In the genomic region with DNA sequence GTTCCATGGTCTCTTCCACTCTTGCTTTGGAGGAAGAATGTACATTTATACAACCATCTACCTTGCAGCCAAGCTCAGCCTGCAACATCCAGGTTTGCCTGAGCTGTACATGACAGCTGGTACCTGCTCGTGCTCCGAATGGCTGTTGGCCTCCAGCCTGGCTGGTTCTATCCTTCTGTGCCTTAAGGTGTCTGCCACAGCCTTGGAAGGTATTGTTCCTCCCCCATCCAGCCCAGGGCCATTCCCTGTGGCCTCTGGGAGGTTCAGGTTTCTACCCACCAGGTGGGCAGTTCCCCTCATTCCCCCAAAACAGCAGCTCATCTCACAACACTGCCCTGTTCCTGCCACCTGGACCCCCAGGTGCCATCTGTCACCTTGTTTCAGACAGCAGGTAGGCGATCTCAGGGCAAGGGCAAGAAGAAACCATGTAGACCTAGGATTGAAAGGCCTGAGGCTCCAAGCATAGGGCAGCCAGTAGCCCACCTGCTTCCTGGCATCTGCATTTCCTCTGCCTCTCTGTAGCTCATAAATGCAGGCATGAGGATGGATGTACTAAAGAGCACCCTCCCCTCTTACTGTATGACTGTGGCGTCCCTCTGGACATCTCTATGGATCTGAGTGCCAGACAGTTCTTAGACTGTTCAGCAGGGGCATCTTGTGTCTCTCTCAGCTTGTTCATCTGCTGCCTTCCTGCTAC, we compare ENCODE assay signal across 13 mouse cellular contexts.
A peak's percentile ranks its signal among the peaks of the same experiment; 100 is the strongest.
DNase-seq lines count a peak whose midpoint lies in the region; ATAC-seq lines count a peak whose summit lies in the region.
"Had no signal": no experiment of that assay in that cellular context is flagged by ENCODE, and none has a peak within 500 bp of the region (broad histone marks: within the 10 kb centered on the region; RNA-seq: fewer than 3 reads in every experiment).

No protein-coding gene starts in this region.

- H3K27ac ChIP-seq in limb, embryonic 13.5 days = no peak overlapping the region; the same call in 1 of the 2 replicates
- H3K27ac ChIP-seq in limb, embryonic 10.5 days = no peak overlapping the region
- peak overlapping the region; percentile 20 for H3K27ac ChIP-seq in forebrain, embryonic 16.5 days (ENCODE audit: low read length)
- peak overlapping the region; percentile 70 for H3K27ac ChIP-seq in midbrain, embryonic 16.5 days (ENCODE audit: low read length)

- peaks cover 67% of the 10 kb centered on the region for H3K4me1 ChIP-seq in limb, embryonic 13.5 days
- H3K4me1 ChIP-seq in limb, embryonic 10.5 days = peaks cover 50% of the 10 kb centered on the region
- peaks cover 44% of the 10 kb centered on the region for H3K4me1 ChIP-seq in forebrain, embryonic 16.5 days (replicated peaks; ENCODE audit: control insufficient read depth, insufficient read depth, low read length)
- H3K4me1 ChIP-seq in midbrain, embryonic 16.5 days (ENCODE audit: control insufficient read depth, insufficient read depth, low read length) = peaks cover 72% of the 10 kb centered on the region

- H3K36me3 ChIP-seq in limb, embryonic 13.5 days = peaks cover 65% of the 10 kb centered on the region
- H3K36me3 ChIP-seq in limb, embryonic 10.5 days = peaks cover 93% of the 10 kb centered on the region
- H3K36me3 ChIP-seq in forebrain, embryonic 16.5 days (ENCODE audit: control insufficient read depth, insufficient read depth) = no peaks in the 10 kb centered on the region
- H3K36me3 ChIP-seq in midbrain, embryonic 16.5 days (ENCODE audit: control insufficient read depth, insufficient read depth, low read length) = no peaks in the 10 kb centered on the region

- H3K4me3 ChIP-seq in limb, embryonic 13.5 days = no peak overlapping the region
- H3K4me3 ChIP-seq in limb, embryonic 10.5 days = no peak overlapping the region
- H3K4me3 ChIP-seq in forebrain, embryonic 16.5 days (replicated peaks; ENCODE audit: low read length) = no peak overlapping the region
- H3K4me3 ChIP-seq in midbrain, embryonic 16.5 days (ENCODE audit: low read depth, low read length) = no peak overlapping the region

- H3K9me3 ChIP-seq in limb, embryonic 13.5 days = no peaks in the 10 kb centered on the region
- H3K9me3 ChIP-seq in limb, embryonic 10.5 days (replicated peaks) = no peaks in the 10 kb centered on the region
- no peaks in the 10 kb centered on the region for H3K9me3 ChIP-seq in forebrain, embryonic 16.5 days (ENCODE audit: control insufficient read depth, low read length)
- H3K9me3 ChIP-seq in midbrain, embryonic 16.5 days (replicated peaks; ENCODE audit: control insufficient read depth, low read length, poor library complexity, severe bottlenecking) = no peaks in the 10 kb centered on the region

- no peaks in the 10 kb centered on the region for H3K27me3 ChIP-seq in limb, embryonic 13.5 days
- H3K27me3 ChIP-seq in limb, embryonic 10.5 days (ENCODE audit: low read depth, poor library complexity, severe bottlenecking) = no peaks in the 10 kb centered on the region
- no peaks in the 10 kb centered on the region for H3K27me3 ChIP-seq in forebrain, embryonic 16.5 days (replicated peaks; ENCODE audit: control insufficient read depth, insufficient read depth, low read length)
- H3K27me3 ChIP-seq in midbrain, embryonic 16.5 days (ENCODE audit: control insufficient read depth, insufficient read depth, low read depth, low read length) = no peaks in the 10 kb centered on the region
- H3K27me3 ChIP-seq: CH12.LX had no signal

- 0 out of 2 replicates have a peak overlapping the region, but pooled peaks have one; percentile 15 for H3K9ac ChIP-seq in limb, embryonic 13.5 days
- H3K9ac ChIP-seq in forebrain, embryonic 16.5 days (replicated peaks; ENCODE audit: low read depth, low read length) = 0 out of 2 replicates have a peak overlapping the region, but pooled peaks have one; percentile 5
- peak overlapping the region; percentile 43 for H3K9ac ChIP-seq in midbrain, embryonic 16.5 days (ENCODE audit: low read depth, low read length)

- no peak for ATAC-seq in limb, embryonic 13.5 days (ENCODE audit: low FRiP score, low read depth)
- no peak; the same call in 1 of the 2 replicates for ATAC-seq in forebrain, embryonic 16.5 days
- ATAC-seq in midbrain, embryonic 16.5 days = no peak

- DNase-seq in limb, embryonic 10.5 days (ENCODE audit: low spot score) = no peak
- peak; percentile 66 to 67 for DNase-seq in cerebellum, postnatal 14 days
- DNase-seq in spleen, postnatal 14 days (ENCODE audit: low spot score in 2 of 2) = no peak
- no peak for DNase-seq in frontal cortex, postnatal 25 days (ENCODE audit: low spot score in 2 of 2)
- no peak for DNase-seq in thymus, postnatal 4 days
- DNase-seq: adrenal gland, postnatal 10 days; heart, postnatal 14 days; lung, postnatal 14 days; thymus, adult 18-20 months had no signal

- no peak overlapping the region for H3K4me2 ChIP-seq in limb, embryonic 13.5 days (replicated peaks)
- H3K4me2 ChIP-seq in forebrain, embryonic 16.5 days (ENCODE audit: low read length) = no peak overlapping the region
- H3K4me2 ChIP-seq in midbrain, embryonic 16.5 days (ENCODE audit: low read length) = no peak overlapping the region

- 78% methylated on average over 4 of the region's 4 CpGs for WGBS in limb, embryonic 13.5 days
- WGBS in limb, embryonic 10.5 days = 77% methylated on average over 4 of the region's 4 CpGs
- 72% methylated on average over 4 of the region's 4 CpGs for WGBS in forebrain, embryonic 16.5 days
- 88% methylated on average over 4 of the region's 4 CpGs for WGBS in midbrain, embryonic 16.5 days

Comparison
In these comparisons a context has a peak if more than half of its experiments do, and no peak if none do; other contexts are left out.
1. H3K27ac ChIP-seq: peak in forebrain, embryonic 16.5 days (single experiment) and midbrain, embryonic 16.5 days (single experiment); none in limb, embryonic 13.5 days (single experiment) and limb, embryonic 10.5 days (single experiment).
2. DNase-seq: peak in cerebellum, postnatal 14 days (2 of 2); none in limb, embryonic 10.5 days (single experiment), spleen, postnatal 14 days (0 of 2), frontal cortex, postnatal 25 days (0 of 2) and thymus, postnatal 4 days (single experiment).
3. Peak in every context shown above with its lines, with median percentiles within 50 percentile points of each other: H3K9ac ChIP-seq.